Mouse (Mus musculus) kidney, embryonic 14.5 days (tissue): ENCODE results near the gene Sema6d. TPM values are rescaled to one million over a fixed set of nuclear protein-coding genes. Genes with fewer than 3 reads are reported as not detected.

Experiments used
- ATAC-seq: fragments of 200-750 bp; cut with Nextera tagmentation; 2 replicates; pipeline ENCODE4 v1.8.0; 2017; ENCODE audit warnings: moderate number of reproducible peaks, mild to moderate bottlenecking, moderate TSS enrichment, moderate library complexity; ENCODE audit not compliant: low FRiP score, low TSS enrichment
- H3K27ac ChIP-seq: fragments of 300-500 bp; sonication (generic); 2 replicates; pipeline ENCODE4 v1.5.1; 2014; ENCODE audit warnings: low read depth, mild to moderate bottlenecking, low read length, moderate library complexity, mixed read lengths
- H3K27me3 ChIP-seq: fragments of 300-500 bp; sonication (generic); 2 replicates; pipeline ENCODE4 v1.6.1; 2014; ENCODE audit warnings: mild to moderate bottlenecking, low read length; ENCODE audit not compliant: control insufficient read depth, insufficient read depth
- H3K36me3 ChIP-seq: fragments of 300-500 bp; sonication (generic); 2 replicates; pipeline ENCODE4 v1.6.1; 2014; ENCODE audit warnings: low read length, mixed read lengths; ENCODE audit not compliant: control insufficient read depth, insufficient read depth
- H3K4me1 ChIP-seq: fragments of 300-500 bp; sonication (generic); 2 replicates; pipeline ENCODE4 v1.6.1; 2014; ENCODE audit warnings: low read length, mixed read lengths; ENCODE audit not compliant: control insufficient read depth, insufficient read depth
- H3K4me2 ChIP-seq: fragments of 300-500 bp; sonication (generic); replicated peaks from 2 replicates; pipeline ENCODE4 v1.6.1; 2014; ENCODE audit warnings: low read depth, mild to moderate bottlenecking, low read length
- H3K4me3 ChIP-seq: fragments of 300-500 bp; sonication (generic); 2 replicates; pipeline ENCODE4 v1.5.1; 2014; ENCODE audit warnings: mild to moderate bottlenecking, low read length
- H3K9ac ChIP-seq: fragments of 300-500 bp; sonication (generic); 2 replicates; pipeline ENCODE4 v1.6.1; 2014; ENCODE audit warnings: low read depth, mild to moderate bottlenecking, low read length, moderate library complexity
- H3K9me3 ChIP-seq: fragments of 300-500 bp; sonication (generic); 2 replicates; pipeline ENCODE4 v1.6.1; 2016; ENCODE audit warnings: low read length; ENCODE audit not compliant: control insufficient read depth
- WGBS: fragments of 180-500 bp; shearing (Covaris S2); extraction: QIAGEN DNeasy Blood & Tissue Kit; methylation state at CpG from one replicate; pipeline ENCODE4 v1.1.7; 2014; 5-methylcytosine and 5-hydroxymethylcytosine counted together
- polyA plus RNA-seq: library from polyadenylated mRNA; unstranded; fragments of >200 nt; fragmentation: Nextera tagmentation; extraction: Ambion mirVana; gene quantifications from 2 replicates; pipeline ENCODE4 v1.2.1, GENCODE M21; 2014

The Sema6d gene
- polyA plus RNA-seq, 1 experiment from 2014 or later: 11.8 TPM

DNA sequence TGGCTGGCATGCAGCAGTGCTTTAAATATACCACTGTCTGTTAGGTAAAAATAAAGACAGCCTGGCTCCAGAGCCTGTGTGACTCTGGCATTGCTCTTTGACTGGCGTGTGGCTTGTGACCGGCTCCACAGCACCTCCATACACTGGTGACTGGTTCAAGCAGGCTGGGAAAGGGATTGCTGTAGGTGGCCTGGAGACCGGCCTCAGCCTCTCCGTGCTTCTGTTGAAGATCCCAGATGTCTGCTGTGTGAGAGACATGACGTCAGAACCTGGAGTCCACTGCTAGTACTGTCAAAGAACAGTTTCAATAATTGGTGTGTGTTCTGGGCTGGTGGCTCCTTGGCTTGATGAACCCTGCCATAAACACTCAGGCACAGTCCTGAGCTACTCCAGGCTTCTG lies 528.3 kb downstream of the Sema6d start:
- H3K9me3 ChIP-seq: no peaks in the 10 kb centered on the region
- H3K4me3 ChIP-seq: no peak overlapping the region
- no peaks in the 10 kb centered on the region for H3K36me3 ChIP-seq
- H3K27me3 ChIP-seq: no peaks in the 10 kb centered on the region
- no peak overlapping the region for H3K9ac ChIP-seq
- WGBS: 80% methylated on average over 5 of the region's 5 CpGs
- 0 out of 2 replicates have a peak, but pooled peaks have one; percentile 18 for ATAC-seq
- H3K27ac ChIP-seq: no peak overlapping the region
- peaks cover 16% of the 10 kb centered on the region; the same call in 1 of the 2 replicates for H3K4me1 ChIP-seq
- H3K4me2 ChIP-seq: no peak overlapping the region

DNA sequence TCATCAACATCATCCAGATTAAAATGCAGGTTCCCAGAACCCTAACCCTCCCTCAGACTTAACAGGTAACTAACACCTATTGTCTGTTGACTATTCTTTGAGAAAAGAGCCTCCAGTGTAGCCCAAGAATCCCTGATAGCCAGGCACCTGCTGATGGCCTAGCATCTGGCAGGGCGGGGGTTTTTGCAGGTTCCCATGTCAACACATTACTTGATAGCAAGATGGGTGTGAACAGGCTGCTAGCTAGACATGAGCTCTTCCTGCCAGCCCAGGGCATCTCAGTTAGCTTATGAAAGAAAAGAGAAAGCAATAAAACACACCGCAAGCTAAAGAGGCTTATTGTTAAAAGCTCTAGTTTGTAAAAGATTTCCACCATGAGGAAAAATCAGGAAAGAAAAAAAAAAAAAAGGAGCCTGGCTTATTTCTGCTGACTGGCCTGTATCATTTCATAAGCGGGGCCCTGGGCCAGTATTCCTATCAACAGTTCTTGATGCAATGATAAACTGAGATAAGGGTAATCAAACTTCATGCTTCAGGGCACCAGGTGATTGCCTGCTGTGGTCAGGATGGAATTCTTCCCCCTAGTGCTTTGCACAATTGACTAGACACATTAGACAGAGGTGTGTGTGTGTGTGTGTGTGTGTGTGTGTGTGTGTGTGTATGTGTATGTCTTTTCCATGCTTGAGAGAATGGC lies 528.9 kb downstream of the Sema6d start:
- H3K36me3 ChIP-seq: no peaks in the 10 kb centered on the region
- H3K4me1 ChIP-seq: peaks cover 16% of the 10 kb centered on the region; the same call in 1 of the 2 replicates
- no peak overlapping the region for H3K27ac ChIP-seq
- H3K4me2 ChIP-seq: no peak overlapping the region
- no peak overlapping the region for H3K9ac ChIP-seq
- H3K4me3 ChIP-seq: no peak overlapping the region
- H3K27me3 ChIP-seq: no peaks in the 10 kb centered on the region
- no peaks in the 10 kb centered on the region for H3K9me3 ChIP-seq
- 58% methylated on average over 3 of the region's 3 CpGs for WGBS
- ATAC-seq: no peak

DNA sequence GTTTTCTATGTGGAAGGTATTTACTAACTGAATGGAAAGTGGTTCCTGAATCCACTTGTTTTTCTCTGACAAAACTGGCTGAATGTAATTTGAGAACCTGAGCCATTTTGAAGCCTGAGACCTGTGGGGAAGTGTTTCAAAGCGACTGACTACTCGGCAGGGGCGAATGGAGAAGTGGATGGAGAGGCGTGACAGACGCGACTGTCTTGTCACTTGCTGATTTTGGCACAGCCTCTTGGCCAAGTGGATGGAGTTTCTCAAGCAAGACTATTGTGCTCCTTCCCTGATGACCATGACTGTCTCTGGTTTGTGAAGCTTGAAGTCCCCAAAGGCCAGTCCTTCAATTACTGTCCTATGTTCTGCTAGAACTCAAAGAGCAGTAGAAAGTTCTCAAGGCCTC lies 530.7 kb downstream of the Sema6d start:
- peaks cover 12% of the 10 kb centered on the region; the same call in 1 of the 2 replicates for H3K4me1 ChIP-seq
- no peaks in the 10 kb centered on the region for H3K36me3 ChIP-seq
- no peaks in the 10 kb centered on the region for H3K27me3 ChIP-seq
- H3K9ac ChIP-seq: no peak overlapping the region
- no peak overlapping the region for H3K4me2 ChIP-seq
- 41% methylated on average over 6 of the region's 6 CpGs for WGBS
- H3K27ac ChIP-seq: no peak overlapping the region
- no peak for ATAC-seq
- no peaks in the 10 kb centered on the region for H3K9me3 ChIP-seq
- no peak overlapping the region for H3K4me3 ChIP-seq

DNA sequence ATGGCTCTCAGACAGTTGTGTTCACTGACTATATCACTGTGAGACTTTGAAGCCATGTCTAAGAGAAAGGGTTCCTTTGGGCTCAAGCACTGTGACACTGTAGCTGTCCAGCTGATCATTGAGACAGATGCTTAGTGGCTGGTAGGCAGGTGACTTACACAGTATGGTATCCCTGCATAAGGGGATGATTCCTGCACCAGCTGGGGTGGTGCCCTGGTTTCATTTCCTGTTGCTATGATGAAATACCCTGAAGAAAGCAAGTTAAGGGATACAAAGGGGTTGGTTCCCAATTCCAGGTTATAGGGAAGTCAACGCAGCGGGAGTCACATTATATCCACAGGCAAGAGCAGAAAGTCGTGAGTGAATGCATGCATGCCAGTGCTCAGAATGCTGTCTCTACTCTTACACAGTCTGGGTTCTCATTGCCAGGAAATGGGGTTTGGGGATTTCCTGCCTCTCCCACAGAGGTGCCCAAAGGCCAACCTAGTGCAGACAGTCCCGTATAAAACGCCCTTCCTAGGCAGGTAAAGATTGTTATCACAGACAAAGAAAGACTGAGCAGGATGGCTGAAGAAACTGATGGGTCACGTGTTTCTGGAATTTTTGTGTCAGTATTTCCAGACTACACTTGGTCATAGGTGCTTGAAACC lies 532.3 kb downstream of the Sema6d start:
- no peak for ATAC-seq
- Histone ChIP-seq H3K4me2 (no peak overlapping the region), H3K9me3 (no peaks in the 10 kb centered on the region), H3K4me1 (peaks cover 5% of the 10 kb centered on the region; the same call in 1 of the 2 replicates), H3K4me3 (no peak overlapping the region), H3K27me3 (no peaks in the 10 kb centered on the region), H3K9ac (no peak overlapping the region), H3K36me3 (no peaks in the 10 kb centered on the region), H3K27ac (no peak overlapping the region)
- WGBS: 66% methylated on average over 6 of the region's 6 CpGs

DNA sequence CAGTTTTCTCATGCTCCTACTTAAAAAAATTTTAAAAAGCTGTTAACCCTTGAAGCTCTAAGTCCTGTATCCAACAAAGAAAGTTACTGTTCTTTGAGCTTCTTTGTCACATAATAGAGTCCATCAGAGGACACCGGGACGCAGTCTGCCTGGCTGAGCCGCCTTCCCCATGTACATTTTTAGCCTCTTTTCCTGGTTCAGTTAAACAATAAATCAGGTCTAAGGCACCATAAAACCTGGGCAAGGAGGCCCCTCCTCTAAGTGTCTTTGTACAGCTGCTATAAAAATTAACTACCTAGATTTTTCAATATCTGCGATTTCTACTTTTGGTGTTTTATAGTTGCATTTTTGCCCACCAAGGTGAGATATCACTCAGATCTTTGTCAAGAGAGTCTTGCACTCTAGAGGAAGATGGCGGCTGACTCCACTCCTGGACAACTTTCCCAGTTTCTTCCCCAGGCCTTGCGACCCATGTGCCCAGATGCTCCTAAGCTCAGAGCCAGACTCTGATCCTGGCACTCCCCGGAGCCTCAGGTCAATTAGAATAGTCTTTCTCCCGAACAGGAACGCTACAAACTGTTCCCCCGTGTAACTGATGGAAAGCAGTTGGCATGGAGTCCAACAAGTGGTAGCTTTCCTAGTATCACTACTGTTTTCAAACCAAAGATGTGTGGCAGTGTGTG lies 534.6 kb downstream of the Sema6d start:
- H3K4me2 ChIP-seq: no peak overlapping the region
- H3K9ac ChIP-seq: no peak overlapping the region
- H3K4me1 ChIP-seq: peaks cover 5% of the 10 kb centered on the region; the same call in 1 of the 2 replicates
- H3K36me3 ChIP-seq: no peaks in the 10 kb centered on the region
- H3K9me3 ChIP-seq: no peaks in the 10 kb centered on the region
- 66% methylated on average over 10 of the region's 10 CpGs for WGBS
- no peak for ATAC-seq
- no peak overlapping the region for H3K4me3 ChIP-seq
- no peaks in the 10 kb centered on the region for H3K27me3 ChIP-seq
- H3K27ac ChIP-seq: no peak overlapping the region

DNA sequence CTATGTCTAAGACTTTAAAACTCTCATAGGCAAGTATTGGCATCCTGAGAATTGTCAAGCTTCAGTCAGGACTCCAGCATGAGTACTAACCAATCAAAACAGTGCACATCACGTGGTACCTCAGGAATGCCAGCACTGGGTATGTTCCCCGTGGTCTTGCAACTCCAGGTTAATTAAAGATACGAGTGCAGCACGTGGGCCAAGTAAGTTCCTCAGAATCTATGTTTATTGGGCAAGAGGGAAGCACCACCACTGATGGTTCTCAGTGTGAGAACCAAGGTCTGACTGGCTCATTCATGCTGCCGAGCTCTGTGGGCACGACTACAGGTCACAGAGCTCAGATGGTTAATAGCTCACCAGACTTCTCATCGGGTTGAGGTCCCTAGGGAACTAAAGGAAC lies 536.7 kb downstream of the Sema6d start:
- H3K4me2 ChIP-seq: no peak overlapping the region
- H3K27me3 ChIP-seq: no peaks in the 10 kb centered on the region
- H3K9ac ChIP-seq: no peak overlapping the region
- no peak overlapping the region for H3K27ac ChIP-seq
- no peaks in the 10 kb centered on the region for H3K36me3 ChIP-seq
- 77% methylated on average over 7 of the region's 7 CpGs for WGBS
- H3K4me1 ChIP-seq: peaks cover 5% of the 10 kb centered on the region; the same call in 1 of the 2 replicates
- no peak for ATAC-seq
- H3K4me3 ChIP-seq: no peak overlapping the region
- H3K9me3 ChIP-seq: no peaks in the 10 kb centered on the region

DNA sequence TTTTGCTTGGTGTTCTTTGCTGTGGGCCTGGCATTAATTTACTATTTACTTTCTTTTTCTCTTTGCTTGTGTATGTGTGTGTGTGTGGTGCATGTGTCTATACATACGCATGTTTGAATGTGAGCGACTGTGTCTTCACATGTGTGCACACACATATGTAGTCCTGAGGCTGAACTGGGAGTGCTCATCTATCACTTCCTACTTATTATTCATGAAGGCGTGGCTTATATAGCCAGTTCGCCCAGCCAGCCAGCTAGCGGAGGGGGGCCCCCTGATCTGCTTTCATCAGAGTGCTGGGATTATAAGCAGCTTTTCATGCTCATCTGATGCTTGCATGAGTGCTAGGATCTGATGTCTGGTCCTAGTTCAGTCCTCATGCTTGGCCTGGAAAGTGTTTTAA lies 537.9 kb downstream of the Sema6d start:
- H3K27ac ChIP-seq: no peak overlapping the region
- no peak overlapping the region for H3K4me3 ChIP-seq
- WGBS: 81% methylated on average over 5 of the region's 5 CpGs
- H3K9ac ChIP-seq: no peak overlapping the region
- no peak overlapping the region for H3K4me2 ChIP-seq
- no peaks in the 10 kb centered on the region for H3K27me3 ChIP-seq
- H3K9me3 ChIP-seq: no peaks in the 10 kb centered on the region
- no peaks in the 10 kb centered on the region; the same call in 1 of the 2 replicates for H3K4me1 ChIP-seq
- ATAC-seq: no peak
- no peaks in the 10 kb centered on the region for H3K36me3 ChIP-seq

DNA sequence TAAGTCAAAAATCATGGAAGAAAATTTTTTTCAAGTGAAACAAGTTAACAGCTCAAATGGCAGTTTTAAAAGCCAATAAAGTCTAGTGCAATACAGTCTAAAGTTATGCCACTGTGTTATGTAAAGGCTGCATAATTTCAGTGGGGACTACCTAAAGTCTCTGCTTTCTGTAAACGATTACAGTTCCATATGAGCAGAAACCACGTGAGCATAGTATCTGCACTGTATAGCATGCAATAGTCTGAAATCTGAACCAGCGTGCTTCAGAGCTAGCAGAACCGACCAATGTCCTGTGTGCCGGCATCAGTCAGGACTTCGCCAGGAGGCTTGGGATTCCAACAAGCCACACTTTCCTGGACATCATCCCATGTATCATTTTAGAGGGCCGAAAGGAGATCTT lies 538.9 kb downstream of the Sema6d start:
- no peaks in the 10 kb centered on the region; the same call in 1 of the 2 replicates for H3K4me1 ChIP-seq
- H3K4me3 ChIP-seq: no peak overlapping the region
- H3K9ac ChIP-seq: no peak overlapping the region
- WGBS: 92% methylated on average over 7 of the region's 7 CpGs
- H3K4me2 ChIP-seq: no peak overlapping the region
- no peaks in the 10 kb centered on the region for H3K36me3 ChIP-seq
- ATAC-seq: no peak
- H3K27me3 ChIP-seq: no peaks in the 10 kb centered on the region
- H3K9me3 ChIP-seq: no peaks in the 10 kb centered on the region
- H3K27ac ChIP-seq: no peak overlapping the region
